Mouse (Mus musculus): ENCODE measurements at regions not wholly inside any gene's neighbourhood (a gene's known extent, or its start where the extent isn't known, plus 50 kb on each side); places are given as distances from the start of the nearest gene placed in this dataset.
"Not testable (repeated sequence)": the region's sequence is repeated elsewhere in the genome, so short reads cannot be mapped to it uniquely, and the experiment has no call there.

DNA sequence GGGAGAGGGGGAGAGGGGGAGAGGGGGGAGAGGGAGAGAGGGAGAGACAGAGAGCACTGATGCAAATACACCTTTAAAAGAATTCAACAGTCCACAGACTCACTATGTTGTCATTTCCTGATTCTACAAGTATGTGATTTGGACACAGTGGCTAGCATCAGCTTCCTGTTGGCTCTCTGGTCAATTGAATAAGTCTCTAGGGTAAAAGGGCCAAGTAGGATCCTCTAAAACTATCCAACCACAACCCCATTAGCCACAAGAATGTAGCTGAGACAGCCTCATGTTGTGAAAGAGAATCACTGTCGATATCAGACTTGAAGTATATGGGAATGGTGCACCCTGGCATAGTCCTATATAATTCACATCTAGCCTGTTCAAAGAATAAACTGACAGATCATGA lies 481.8 kb upstream of the Smim15 start:
- H3K4me1 ChIP-seq (ENCODE audit: control insufficient read depth, insufficient read depth, low read length): no peaks in the 10 kb centered on the region
- H3K9ac ChIP-seq (replicated peaks; ENCODE audit: low read depth, low read length): no peak overlapping the region
- no peak overlapping the region for H3K4me3 ChIP-seq (ENCODE audit: low read depth, low read length)
- 94% methylated on average over 1 of the region's 1 CpGs for WGBS
- H3K4me2 ChIP-seq (ENCODE audit: low read depth, low read length): no peak overlapping the region
- no peak for ATAC-seq (ENCODE audit: low read depth)
- H3K9me3 ChIP-seq (ENCODE audit: control insufficient read depth, low read length): no peaks in the 10 kb centered on the region
- H3K27me3 ChIP-seq (ENCODE audit: control insufficient read depth, insufficient read depth, low read length): no peaks in the 10 kb centered on the region
- no peak overlapping the region for H3K27ac ChIP-seq (ENCODE audit: low read depth, low read length)
- H3K36me3 ChIP-seq (ENCODE audit: control insufficient read depth, insufficient read depth, low read length): no peaks in the 10 kb centered on the region

DNA sequence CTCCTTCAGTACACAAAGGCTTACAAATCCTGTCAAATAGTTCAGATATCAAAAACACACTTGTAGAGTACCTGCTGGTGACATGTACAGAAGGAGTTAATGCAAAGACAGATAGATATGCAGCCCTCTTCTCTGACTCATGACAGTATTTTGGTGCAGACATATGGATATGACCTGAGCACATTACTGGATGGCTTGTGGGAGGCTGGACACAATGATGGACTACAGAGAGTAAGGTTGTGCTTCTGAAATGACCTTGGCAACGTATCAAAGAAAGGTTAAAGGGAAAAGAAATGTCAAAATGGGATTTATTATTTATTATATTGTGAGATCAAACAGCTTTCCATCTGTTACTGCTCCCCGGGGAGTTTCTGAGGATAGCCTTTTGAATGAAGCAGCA lies 482.7 kb upstream of the Smim15 start:
- Histone ChIP-seq H3K4me3 (ENCODE audit: low read depth, low read length) (no peak overlapping the region), H3K4me1 (ENCODE audit: control insufficient read depth, insufficient read depth, low read length) (no peaks in the 10 kb centered on the region), H3K27ac (ENCODE audit: low read depth, low read length) (no peak overlapping the region), H3K27me3 (ENCODE audit: control insufficient read depth, insufficient read depth, low read length) (no peaks in the 10 kb centered on the region), H3K9me3 (ENCODE audit: control insufficient read depth, low read length) (no peaks in the 10 kb centered on the region), H3K9ac (replicated peaks; ENCODE audit: low read depth, low read length) (no peak overlapping the region), H3K4me2 (ENCODE audit: low read depth, low read length) (no peak overlapping the region), H3K36me3 (ENCODE audit: control insufficient read depth, insufficient read depth, low read length) (no peaks in the 10 kb centered on the region)
- WGBS: 65% methylated on average over 2 of the region's 2 CpGs
- no peak for ATAC-seq (ENCODE audit: low read depth)

DNA sequence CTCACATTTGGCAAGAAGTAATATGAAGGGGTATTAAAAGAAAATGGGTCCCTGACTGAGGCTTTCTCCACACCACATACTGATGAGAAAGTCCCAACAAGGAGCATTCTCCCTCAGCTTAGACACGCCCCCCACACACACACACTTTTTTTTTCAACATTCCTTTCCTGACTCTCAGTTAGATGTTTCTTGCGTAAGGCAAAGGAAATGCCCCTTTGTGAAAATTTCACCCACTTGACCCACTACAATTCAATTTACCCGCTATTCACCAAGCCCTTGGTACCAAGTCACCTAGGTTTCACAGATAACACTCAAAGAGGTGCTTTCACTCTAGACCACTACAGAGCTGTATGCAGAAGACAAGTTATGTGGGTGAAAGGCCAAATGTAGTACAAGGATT lies 488.3 kb upstream of the Smim15 start:
- Histone ChIP-seq H3K27ac (ENCODE audit: low read depth, low read length) (no peak overlapping the region), H3K4me1 (ENCODE audit: control insufficient read depth, insufficient read depth, low read length) (no peaks in the 10 kb centered on the region), H3K4me3 (ENCODE audit: low read depth, low read length) (no peak overlapping the region), H3K4me2 (ENCODE audit: low read depth, low read length) (no peak overlapping the region), H3K9ac (replicated peaks; ENCODE audit: low read depth, low read length) (no peak overlapping the region), H3K36me3 (ENCODE audit: control insufficient read depth, insufficient read depth, low read length) (no peaks in the 10 kb centered on the region), H3K9me3 (ENCODE audit: control insufficient read depth, low read length) (no peaks in the 10 kb centered on the region), H3K27me3 (ENCODE audit: control insufficient read depth, insufficient read depth, low read length) (no peaks in the 10 kb centered on the region)
- WGBS: 79% methylated on average over 3 of the region's 3 CpGs
- no peak for ATAC-seq (ENCODE audit: low read depth)

DNA sequence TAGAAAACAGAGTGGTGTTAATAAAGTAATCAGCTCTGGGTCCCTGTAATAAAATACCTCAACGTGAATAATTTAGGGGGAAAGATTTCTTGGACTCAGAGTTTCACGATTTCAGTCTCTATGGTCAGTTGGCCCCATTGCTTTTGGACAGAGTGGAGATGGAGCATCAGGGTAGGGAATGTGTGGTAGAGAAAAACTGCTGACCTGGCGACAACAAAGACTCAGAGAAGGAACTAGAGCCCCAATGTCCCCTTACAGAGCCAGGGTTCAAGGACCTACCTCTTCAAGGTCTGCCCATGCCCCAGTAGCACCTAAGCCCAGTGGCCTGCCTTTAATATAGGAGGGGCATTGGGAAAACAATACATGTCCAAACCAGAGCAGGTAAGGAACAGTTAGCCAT lies 490.2 kb upstream of the Smim15 start:
- H3K4me3 ChIP-seq (ENCODE audit: low read depth, low read length): no peak overlapping the region
- H3K9ac ChIP-seq (replicated peaks; ENCODE audit: low read depth, low read length): no peak overlapping the region
- 77% methylated on average over 3 of the region's 3 CpGs for WGBS
- H3K9me3 ChIP-seq (ENCODE audit: control insufficient read depth, low read length): no peaks in the 10 kb centered on the region
- H3K4me1 ChIP-seq (ENCODE audit: control insufficient read depth, insufficient read depth, low read length): no peaks in the 10 kb centered on the region
- H3K36me3 ChIP-seq (ENCODE audit: control insufficient read depth, insufficient read depth, low read length): no peaks in the 10 kb centered on the region
- H3K27ac ChIP-seq (ENCODE audit: low read depth, low read length): no peak overlapping the region
- no peak for ATAC-seq (ENCODE audit: low read depth)
- H3K27me3 ChIP-seq (ENCODE audit: control insufficient read depth, insufficient read depth, low read length): no peaks in the 10 kb centered on the region
- no peak overlapping the region for H3K4me2 ChIP-seq (ENCODE audit: low read depth, low read length)

DNA sequence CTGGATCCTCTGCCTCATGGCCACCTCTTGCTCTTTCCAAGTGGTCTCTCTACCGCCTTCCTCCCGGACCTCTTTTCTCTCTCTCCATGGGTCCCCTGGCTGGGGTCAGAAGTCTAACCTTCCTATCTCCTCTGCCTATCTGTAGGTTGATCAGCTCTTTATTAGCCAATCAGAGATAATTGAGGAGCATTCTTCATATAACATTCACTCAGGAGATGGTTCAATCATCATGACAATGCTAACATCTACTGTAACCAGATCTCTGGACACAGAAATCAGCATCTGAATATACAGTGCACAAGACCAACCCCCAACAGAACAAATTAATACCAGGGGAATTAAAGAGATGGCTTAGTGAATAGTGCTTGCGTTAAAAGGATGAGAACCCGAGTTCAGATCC lies 492.1 kb upstream of the Smim15 start:
- 94% methylated on average over 4 of the region's 4 CpGs for WGBS
- ATAC-seq (ENCODE audit: low read depth): no peak

DNA sequence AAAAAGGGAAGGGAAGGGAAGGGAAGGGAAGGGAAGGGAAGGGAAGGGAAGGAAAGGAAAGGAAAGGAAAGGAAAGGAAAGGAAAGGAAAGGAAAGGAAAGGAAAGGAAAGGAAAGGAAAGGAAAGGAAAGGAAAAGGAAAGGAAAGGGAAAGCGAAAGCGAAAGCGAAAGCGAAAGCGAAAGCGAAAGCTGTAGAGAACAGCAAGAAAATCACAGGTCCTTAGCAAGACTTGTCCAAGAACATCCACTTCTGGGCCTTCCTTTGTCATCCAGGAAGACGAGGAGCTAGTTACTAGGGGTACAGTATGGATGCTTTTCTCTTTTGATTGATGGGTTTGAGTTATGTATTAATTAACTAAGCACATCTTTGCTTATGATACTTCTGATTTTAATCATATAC lies 494.3 kb upstream of the Smim15 start:
- H3K27ac ChIP-seq (ENCODE audit: low read depth, low read length); H3K9ac ChIP-seq (replicated peaks; ENCODE audit: low read depth, low read length); H3K36me3 ChIP-seq (ENCODE audit: control insufficient read depth, insufficient read depth, low read length); H3K9me3 ChIP-seq (ENCODE audit: control insufficient read depth, low read length); H3K4me2 ChIP-seq (ENCODE audit: low read depth, low read length); H3K27me3 ChIP-seq (ENCODE audit: control insufficient read depth, insufficient read depth, low read length); H3K4me3 ChIP-seq (ENCODE audit: low read depth, low read length); ATAC-seq (ENCODE audit: low read depth): not testable (repeated sequence)
- 95% methylated on average over 7 of the region's 7 CpGs for WGBS
- peaks cover 10% of the 10 kb centered on the region for H3K4me1 ChIP-seq (ENCODE audit: control insufficient read depth, insufficient read depth, low read length)

More for the DNA sequence above, 492.1 kb upstream of the Smim15 start:
- H3K9me3 ChIP-seq (ENCODE audit: control insufficient read depth, low read length): no peaks in the 10 kb centered on the region
- no peak overlapping the region for H3K27ac ChIP-seq (ENCODE audit: low read depth, low read length)
- no peak overlapping the region for H3K4me2 ChIP-seq (ENCODE audit: low read depth, low read length)
- H3K9ac ChIP-seq (replicated peaks; ENCODE audit: low read depth, low read length): no peak overlapping the region
- H3K27me3 ChIP-seq (ENCODE audit: control insufficient read depth, insufficient read depth, low read length): no peaks in the 10 kb centered on the region
- H3K36me3 ChIP-seq (ENCODE audit: control insufficient read depth, insufficient read depth, low read length): no peaks in the 10 kb centered on the region
- H3K4me3 ChIP-seq (ENCODE audit: low read depth, low read length): no peak overlapping the region
- no peaks in the 10 kb centered on the region for H3K4me1 ChIP-seq (ENCODE audit: control insufficient read depth, insufficient read depth, low read length)

DNA sequence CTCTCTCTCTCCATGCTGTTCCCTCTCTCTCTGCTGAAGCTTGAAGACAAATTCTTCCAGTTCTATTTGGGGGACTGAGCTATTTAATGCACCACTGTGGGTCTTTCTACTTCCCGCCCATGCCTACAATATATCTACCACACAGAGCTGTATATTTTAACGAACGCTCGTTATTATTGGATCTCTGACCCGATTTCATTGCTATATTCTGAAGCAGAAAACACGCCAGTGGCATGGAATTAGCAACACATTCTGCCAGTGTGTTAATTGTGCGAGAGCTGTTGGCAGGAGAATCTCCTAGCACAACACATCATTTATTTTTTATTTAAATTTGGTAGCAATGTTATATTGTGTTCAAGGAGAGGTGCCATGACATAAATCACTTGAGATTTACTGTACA lies 497.2 kb upstream of the Smim15 start:
- no peaks in the 10 kb centered on the region for H3K36me3 ChIP-seq (ENCODE audit: control insufficient read depth, insufficient read depth, low read length)
- no peaks in the 10 kb centered on the region for H3K9me3 ChIP-seq (ENCODE audit: control insufficient read depth, low read length)
- peaks cover 14% of the 10 kb centered on the region for H3K4me1 ChIP-seq (ENCODE audit: control insufficient read depth, insufficient read depth, low read length)
- WGBS: 59% methylated on average over 7 of the region's 7 CpGs
- no peak for ATAC-seq (ENCODE audit: low read depth)
- H3K4me2 ChIP-seq (ENCODE audit: low read depth, low read length): no peak overlapping the region
- no peak overlapping the region for H3K4me3 ChIP-seq (ENCODE audit: low read depth, low read length)
- H3K27me3 ChIP-seq (ENCODE audit: control insufficient read depth, insufficient read depth, low read length): no peaks in the 10 kb centered on the region
- H3K27ac ChIP-seq (ENCODE audit: low read depth, low read length): peak overlapping the region; percentile 36; the same call in 1 of the 2 replicates
- H3K9ac ChIP-seq (replicated peaks; ENCODE audit: low read depth, low read length): no peak overlapping the region

DNA sequence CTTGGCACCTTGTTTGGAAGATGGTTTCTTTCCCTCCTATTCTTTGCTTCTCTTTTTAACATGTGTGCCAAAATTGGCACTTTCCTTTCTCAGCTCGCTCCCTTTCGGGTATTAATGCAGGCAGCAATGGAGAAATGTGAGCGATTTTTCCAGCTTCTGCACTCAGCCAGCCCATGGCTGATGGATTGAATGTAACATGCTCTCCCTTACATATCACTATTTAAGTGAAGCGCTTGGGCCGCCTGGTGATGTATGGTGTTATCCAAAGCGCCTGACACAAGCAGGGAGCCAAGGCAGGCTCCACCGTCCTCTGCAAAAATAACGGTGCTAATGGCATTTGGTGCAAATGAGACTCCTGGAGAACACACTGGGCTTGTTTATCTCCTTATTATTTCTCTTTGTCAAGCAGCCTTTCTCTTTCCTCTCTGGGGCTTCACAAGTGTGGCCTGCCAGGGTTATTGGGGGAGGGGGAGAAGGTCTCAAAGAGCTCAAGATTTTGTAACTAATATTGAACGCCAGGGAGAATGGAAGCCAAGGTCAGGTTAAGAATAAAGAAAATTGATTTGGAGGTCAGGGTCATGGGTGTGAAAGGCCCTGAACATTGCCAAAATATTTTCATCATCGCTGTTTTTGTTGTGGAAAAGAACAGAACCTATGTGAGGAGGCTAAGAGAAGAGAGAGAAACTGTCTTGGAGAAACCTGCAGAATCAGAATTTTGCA lies 497.9 kb upstream of the Smim15 start:
- Histone ChIP-seq H3K27ac (ENCODE audit: low read depth, low read length) (peak overlapping the region; percentile 53), H3K4me3 (ENCODE audit: low read depth, low read length) (no peak overlapping the region), H3K27me3 (ENCODE audit: control insufficient read depth, insufficient read depth, low read length) (no peaks in the 10 kb centered on the region), H3K4me1 (ENCODE audit: control insufficient read depth, insufficient read depth, low read length) (peaks cover 21% of the 10 kb centered on the region), H3K9me3 (ENCODE audit: control insufficient read depth, low read length) (no peaks in the 10 kb centered on the region), H3K9ac (replicated peaks; ENCODE audit: low read depth, low read length) (no peak overlapping the region), H3K4me2 (ENCODE audit: low read depth, low read length) (peak overlapping the region; percentile 20; the same call in 1 of the 2 replicates), H3K36me3 (ENCODE audit: control insufficient read depth, insufficient read depth, low read length) (no peaks in the 10 kb centered on the region)
- WGBS: 39% methylated on average over 10 of the region's 10 CpGs
- ATAC-seq (ENCODE audit: low read depth): no peak

DNA sequence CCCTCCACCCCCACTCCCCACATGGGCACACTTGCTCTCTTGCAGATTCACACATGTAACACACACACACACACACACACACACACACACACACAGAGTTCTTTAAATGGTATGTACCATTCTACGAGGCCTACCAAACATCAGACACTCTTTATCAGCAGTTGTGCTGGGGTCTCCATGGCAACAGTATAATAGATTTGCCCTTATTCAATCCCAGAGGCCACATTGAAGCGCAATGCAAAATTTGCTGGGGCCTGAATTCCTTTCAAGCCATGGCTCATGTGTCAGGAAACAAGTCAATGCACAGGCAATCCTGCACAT lies 502.7 kb upstream of the Smim15 start:
- Histone ChIP-seq H3K4me3 (ENCODE audit: low read depth, low read length) (no peak overlapping the region), H3K4me2 (ENCODE audit: low read depth, low read length) (peak overlapping the region; percentile 23; the same call in 1 of the 2 replicates), H3K36me3 (ENCODE audit: control insufficient read depth, insufficient read depth, low read length) (no peaks in the 10 kb centered on the region), H3K4me1 (ENCODE audit: control insufficient read depth, insufficient read depth, low read length) (peaks cover 34% of the 10 kb centered on the region), H3K27ac (ENCODE audit: low read depth, low read length) (peak overlapping the region; percentile 95), H3K9ac (replicated peaks; ENCODE audit: low read depth, low read length) (peak overlapping the region; percentile 39; the same call in 1 of the 2 replicates), H3K9me3 (ENCODE audit: control insufficient read depth, low read length) (no peaks in the 10 kb centered on the region), H3K27me3 (ENCODE audit: control insufficient read depth, insufficient read depth, low read length) (no peaks in the 10 kb centered on the region)
- ATAC-seq (ENCODE audit: low read depth): peak; percentile 72
- WGBS: 11% methylated on average over 2 of the region's 2 CpGs

All from neural tube, embryonic 14.5 days (tissue).